Mouse (Mus musculus): Measurements from ENCODE around the gene Kdm7a.

Kdm7a gene

DNA sequence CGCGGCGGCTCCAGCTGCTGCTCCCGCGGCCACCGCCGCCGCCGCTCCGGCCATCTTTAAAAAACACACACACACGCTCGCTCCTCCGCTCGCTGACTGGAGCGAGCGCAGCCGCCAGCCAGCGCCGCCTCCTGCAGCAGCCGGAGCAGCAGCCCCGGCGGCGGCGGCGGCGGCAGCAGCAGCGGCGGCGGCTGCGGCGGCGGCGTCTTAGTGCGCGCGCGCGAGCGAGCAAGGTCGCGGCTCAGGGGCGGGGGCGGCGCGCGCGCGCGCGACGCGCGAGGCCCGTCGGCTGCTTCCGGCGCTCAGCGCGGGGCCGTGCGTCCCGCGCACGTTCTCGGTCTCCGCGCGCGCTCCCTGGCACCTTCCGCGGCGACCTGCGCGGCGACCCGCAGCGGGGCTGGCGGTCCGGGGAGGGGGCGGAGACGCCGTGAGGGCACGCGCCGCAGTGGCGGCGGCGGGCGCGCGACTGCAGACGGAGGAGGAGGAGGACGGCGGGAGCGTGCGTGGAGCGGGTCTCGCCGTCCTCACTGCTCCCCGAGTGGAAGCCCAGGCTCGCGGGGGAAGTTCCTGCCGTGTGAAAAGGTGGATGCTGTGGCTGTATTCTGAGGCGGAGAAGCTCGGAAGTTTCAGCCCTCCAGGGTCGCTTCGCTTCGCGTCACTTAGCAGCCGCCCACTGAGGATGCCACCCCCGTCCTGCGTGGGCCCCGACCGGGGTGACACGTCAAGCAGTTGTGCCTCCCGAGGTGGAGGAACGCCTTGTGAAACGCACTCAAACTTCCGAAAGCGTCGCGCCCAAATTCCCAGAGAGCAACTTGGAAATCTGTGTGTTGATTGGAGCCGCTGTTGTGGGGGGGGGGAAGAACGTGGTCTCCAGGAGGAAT lies at the start of gene Kdm7a:
Kdm7a (minus strand) TSS at position 209 of the 881 bp plus-strand sequence.
- peak; percentile 83 to 89 for DNase-seq (ENCODE audit: low spot score in 2 of 2)

- DNase-seq (ENCODE audit: low spot score in 2 of 2), result no peak
Observed at GRCm38 (mm10) chr6:39255271-39255670, 48.7 kb upstream of the Kdm7a start.

- no peak for DNase-seq (ENCODE audit: low spot score in 2 of 2)
Observed at GRCm38 (mm10) chr6:39250055-39250454, 43.5 kb upstream of the Kdm7a start.

DNA sequence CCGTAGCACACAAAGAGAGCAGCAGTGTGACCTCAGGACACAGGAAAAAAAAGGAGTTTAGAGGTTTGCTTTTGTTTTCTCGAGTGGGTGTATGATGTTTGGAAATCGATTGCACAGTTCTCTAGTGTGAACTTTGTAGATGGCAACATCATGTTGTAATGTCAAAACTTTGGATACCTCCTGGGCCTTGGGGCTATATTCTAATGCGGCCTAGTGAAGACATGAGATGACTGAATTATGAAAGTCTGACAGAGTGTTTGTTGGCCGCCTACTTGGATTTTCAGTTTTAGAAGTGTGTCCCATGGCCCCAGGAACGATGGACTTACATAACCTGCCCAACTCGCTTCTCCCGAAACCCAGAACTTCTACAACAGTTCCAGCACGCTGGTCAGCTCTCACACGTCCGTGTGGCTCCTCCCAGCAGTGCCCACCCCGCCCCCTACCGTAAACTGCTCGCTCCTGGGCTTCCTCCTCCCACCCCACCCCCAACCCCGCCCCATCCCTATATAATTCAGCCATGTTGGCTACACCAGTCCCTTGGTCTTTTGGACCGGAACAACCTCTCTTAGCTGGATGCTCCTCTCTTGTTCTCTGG lies 42.7 kb upstream of the Kdm7a start:
- no peak for DNase-seq (ENCODE audit: low spot score in 2 of 2)

- no peak for DNase-seq (ENCODE audit: low spot score in 2 of 2)
Observed at GRCm38 (mm10) chr6:39244066-39244465, 37.5 kb upstream of the Kdm7a start.

DNA sequence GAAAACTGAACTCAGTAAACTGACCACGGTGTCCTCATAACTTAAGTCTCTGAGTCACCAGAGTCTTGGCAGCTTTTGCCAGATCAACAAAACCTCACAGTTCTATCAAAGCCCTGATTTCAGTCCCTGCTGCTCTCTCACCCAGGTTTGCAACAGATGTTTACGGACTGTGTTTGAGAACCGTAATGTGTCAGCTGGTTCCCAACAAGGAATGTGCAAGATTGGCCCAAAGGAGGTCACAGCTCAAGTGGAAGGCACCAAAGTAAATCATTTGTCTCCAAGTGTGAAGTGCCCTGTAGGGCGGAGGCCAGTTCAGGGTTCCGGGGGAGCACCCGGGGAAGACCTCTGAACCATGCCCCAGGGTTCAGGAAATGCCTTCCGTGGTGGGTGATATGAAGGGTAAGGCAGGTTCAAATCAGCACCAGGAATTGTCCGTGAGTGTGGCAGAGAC lies 36.9 kb upstream of the Kdm7a start:
- DNase-seq (ENCODE audit: low spot score in 2 of 2), result no peak

GRCm38 (mm10) chr6:39242718-39243471 lies 36.3 kb upstream of the Kdm7a start:
- no peak for DNase-seq (ENCODE audit: low spot score in 2 of 2)

- no peak for DNase-seq (ENCODE audit: low spot score in 2 of 2)
Observed at GRCm38 (mm10) chr6:39241421-39241891, 34.9 kb upstream of the Kdm7a start.

- no peak for DNase-seq (ENCODE audit: low spot score in 2 of 2)
Observed at GRCm38 (mm10) chr6:39240956-39241355, 34.4 kb upstream of the Kdm7a start.

GRCm38 (mm10) chr6:39237887-39238286 lies 31.3 kb upstream of the Kdm7a start:
- no peak for DNase-seq (ENCODE audit: low spot score in 2 of 2)

- no peak for DNase-seq (ENCODE audit: low spot score in 2 of 2)
Observed at GRCm38 (mm10) chr6:39232617-39233016, 26.0 kb upstream of the Kdm7a start.

DNA sequence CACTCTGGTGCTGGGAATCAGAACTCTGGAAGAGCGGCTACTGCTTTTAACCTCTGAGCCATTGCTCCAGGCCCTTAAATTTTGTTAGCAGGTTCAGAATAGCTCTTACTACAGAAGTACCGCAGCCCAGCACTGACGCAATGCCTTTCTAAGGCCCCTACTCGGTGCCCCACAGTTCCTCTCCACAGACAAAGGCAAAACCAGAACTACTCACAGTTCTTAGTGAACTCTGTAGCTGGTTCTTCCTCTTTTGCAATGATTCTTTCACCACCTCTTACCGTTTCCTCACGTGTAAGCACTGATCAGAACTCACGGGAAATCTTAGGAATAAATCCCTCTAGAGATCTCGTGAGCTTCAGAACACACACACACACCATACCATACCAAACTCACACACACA lies 24.1 kb upstream of the Kdm7a start:
- DNase-seq (ENCODE audit: low spot score in 2 of 2), result peak in 1 of 2 experiments; percentile 50

- DNase-seq (ENCODE audit: low spot score in 2 of 2), result no peak
Observed at GRCm38 (mm10) chr6:39226610-39226955, 20.0 kb upstream of the Kdm7a start.

DNA sequence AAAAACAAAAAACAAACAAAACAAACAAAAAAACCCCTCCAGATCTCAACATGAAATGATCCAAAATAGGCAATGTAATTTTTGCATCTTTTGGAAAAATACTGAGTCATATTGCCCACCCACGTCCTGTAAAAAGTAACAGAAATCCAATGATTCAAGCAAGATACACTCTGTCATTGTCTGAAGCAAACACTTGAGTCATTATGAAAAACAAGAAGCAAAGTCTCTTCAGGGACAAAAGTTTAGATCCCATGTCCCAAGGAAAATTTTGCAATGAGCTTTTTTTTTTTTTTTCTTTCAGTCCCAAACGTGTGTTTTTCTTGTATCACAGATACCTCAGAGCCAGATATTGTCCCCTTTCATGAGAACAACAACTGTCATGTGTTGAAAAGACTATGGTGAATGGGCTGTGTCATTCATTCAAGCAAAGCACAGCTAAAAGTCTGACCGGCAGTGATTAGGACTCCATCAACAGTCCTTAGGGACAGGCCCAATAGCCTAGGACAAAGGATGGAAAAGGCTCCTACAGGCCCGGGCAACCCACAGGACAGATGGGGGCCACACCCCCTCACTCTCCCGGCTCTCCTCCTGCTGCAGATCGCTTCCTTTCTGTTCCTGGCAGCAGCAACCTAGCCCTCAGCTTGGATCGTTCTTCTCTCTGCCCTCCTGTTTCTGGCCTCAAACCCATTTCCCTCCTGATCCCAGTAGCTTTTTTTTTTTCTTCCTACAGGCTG lies 19.5 kb upstream of the Kdm7a start:
- DNase-seq (ENCODE audit: low spot score in 2 of 2), result no peak

GRCm38 (mm10) chr6:39223328-39223885 lies 16.8 kb upstream of the Kdm7a start:
- no peak for DNase-seq (ENCODE audit: low spot score in 2 of 2)

GRCm38 (mm10) chr6:39222487-39222886 lies 15.9 kb upstream of the Kdm7a start:
- DNase-seq (ENCODE audit: low spot score in 2 of 2), result no peak

- DNase-seq (ENCODE audit: low spot score in 2 of 2), result no peak
Observed at GRCm38 (mm10) chr6:39217961-39218360, 11.4 kb upstream of the Kdm7a start.

- no peak for DNase-seq (ENCODE audit: low spot score in 2 of 2)
Observed at GRCm38 (mm10) chr6:39217138-39217537, 10.5 kb upstream of the Kdm7a start.

GRCm38 (mm10) chr6:39214949-39215606 lies 8.5 kb upstream of the Kdm7a start:
- no peak for DNase-seq (ENCODE audit: low spot score in 2 of 2)

DNA sequence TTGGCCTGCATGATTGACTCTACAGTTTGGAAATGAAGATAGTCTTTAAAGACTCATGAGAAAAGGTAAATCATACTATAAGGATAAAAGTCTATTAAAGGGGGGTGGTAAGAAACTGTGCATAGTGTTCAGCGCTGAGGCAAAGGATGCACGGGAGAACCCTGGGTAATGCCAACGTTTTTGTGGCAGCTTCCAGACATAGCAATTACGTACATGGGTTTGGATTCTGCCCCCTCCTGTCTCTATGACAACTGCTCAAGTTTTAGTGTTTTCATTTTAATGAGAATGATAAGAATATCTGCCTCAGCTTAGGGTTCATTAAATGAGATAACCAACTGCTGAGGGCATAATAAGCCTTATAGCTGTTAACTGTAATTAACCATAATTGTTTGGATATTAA lies 3.1 kb upstream of the Kdm7a start:
- no peak for DNase-seq (ENCODE audit: low spot score in 2 of 2)

- no peak for DNase-seq (ENCODE audit: low spot score in 2 of 2)
Observed at GRCm38 (mm10) chr6:39208181-39208580, 1.6 kb upstream of the Kdm7a start.
